Mouse (Mus musculus): Measurements from ENCODE around the gene Rbl1. TPM values are rescaled to one million over a fixed set of nuclear protein-coding genes. Genes with fewer than 3 reads are reported as not detected.
"Not testable (repeated sequence)": the region's sequence is repeated elsewhere in the genome, so short reads cannot be mapped to it uniquely, and the experiment has no call there.

Gene Rbl1
- polyA plus RNA-seq, 1 experiment from 2014 or later, result 21.2 TPM

DNA sequence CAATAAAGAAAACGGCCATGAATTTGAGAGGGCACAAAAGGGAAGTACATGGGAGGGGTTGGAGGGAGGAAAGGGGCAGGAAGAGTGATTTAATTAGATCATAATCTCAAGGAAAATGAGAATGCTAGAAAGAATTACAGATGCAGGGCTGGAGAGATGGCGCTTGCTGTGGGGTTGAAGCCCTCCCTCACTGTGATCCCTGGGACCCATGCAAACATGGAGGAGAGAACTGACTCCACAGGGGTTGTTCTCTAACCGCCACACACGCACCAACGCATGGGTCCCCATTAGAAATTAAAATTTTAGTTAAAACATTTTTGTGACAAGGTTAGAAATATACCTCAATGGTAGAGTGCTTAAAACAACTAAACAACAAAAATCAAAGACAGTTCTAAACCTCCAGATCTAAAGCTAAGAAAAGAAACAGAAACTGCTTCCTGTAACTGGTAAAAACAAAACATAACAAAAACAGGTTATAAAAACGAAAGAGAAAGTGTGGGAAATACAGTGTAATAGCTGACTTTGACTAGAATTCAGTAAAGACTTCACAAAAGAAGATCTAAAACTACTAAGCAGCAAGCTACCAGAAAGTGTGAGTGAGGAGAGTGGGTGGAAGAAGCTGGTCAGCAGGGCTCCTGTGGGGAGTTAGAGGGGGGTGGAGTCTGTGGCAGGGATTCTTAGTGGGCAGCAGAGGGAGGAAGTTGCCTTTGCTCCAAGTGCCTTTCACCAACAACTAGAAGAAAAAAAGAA is 3.1 kb downstream of the Rbl1 start:
- H3K4me1 ChIP-seq, result peaks cover 17% of the 10 kb centered on the region; the same call in 1 of the 2 replicates
- H3K27ac ChIP-seq, result no peak overlapping the region
- peaks cover 28% of the 10 kb centered on the region for H3K36me3 ChIP-seq
- no peak overlapping the region for H3K9ac ChIP-seq
- H3K4me2 ChIP-seq (replicated peaks), result no peak overlapping the region
- WGBS, result 85% methylated on average over 6 of the region's 6 CpGs
- no peak for ATAC-seq (ENCODE audit: low FRiP score, low read depth)
- H3K4me3 ChIP-seq, result no peak overlapping the region
- H3K27me3 ChIP-seq, result no peaks in the 10 kb centered on the region
- H3K9me3 ChIP-seq, result no peaks in the 10 kb centered on the region

DNA sequence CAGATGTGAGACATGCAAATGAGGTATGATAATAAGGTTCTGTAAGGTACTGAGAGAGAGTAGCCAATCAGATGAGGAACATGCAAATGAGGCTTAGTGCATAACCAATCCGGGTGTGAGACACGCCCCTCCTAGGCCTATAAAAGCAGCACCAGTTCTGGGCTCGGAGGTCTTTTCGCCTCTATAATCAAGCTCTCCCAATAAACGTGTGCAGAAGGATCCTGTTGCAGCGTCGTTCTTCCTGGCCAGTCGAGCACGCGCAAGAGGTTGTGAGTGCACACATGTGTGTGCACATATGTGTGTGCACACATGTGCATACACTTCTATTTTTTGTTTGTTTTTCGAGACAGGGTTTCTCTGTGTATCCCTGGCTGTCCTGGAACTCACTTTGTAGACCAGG is 5.9 kb downstream of the Rbl1 start:
- peaks cover 52% of the 10 kb centered on the region for H3K36me3 ChIP-seq
- H3K9me3 ChIP-seq; H3K4me1 ChIP-seq; H3K27ac ChIP-seq; H3K27me3 ChIP-seq; ATAC-seq (ENCODE audit: low FRiP score, low read depth); H3K9ac ChIP-seq; H3K4me3 ChIP-seq; H3K4me2 ChIP-seq (replicated peaks): not testable (repeated sequence)
- WGBS, result 89% methylated on average over 11 of the region's 11 CpGs

GRCm38 (mm10) chr2:157190651-157191050 is 13.7 kb downstream of the Rbl1 start:
- WGBS, result 92% methylated on average over 4 of the region's 4 CpGs
- Histone ChIP-seq H3K9me3 (no peaks in the 10 kb centered on the region), H3K27ac (no peak overlapping the region), H3K4me1 (no peaks in the 10 kb centered on the region), H3K36me3 (peaks cover 91% of the 10 kb centered on the region), H3K4me2 (replicated peaks) (no peak overlapping the region), H3K4me3 (no peak overlapping the region), H3K27me3 (no peaks in the 10 kb centered on the region), H3K9ac (no peak overlapping the region)
- ATAC-seq (ENCODE audit: low FRiP score, low read depth), result no peak

DNA sequence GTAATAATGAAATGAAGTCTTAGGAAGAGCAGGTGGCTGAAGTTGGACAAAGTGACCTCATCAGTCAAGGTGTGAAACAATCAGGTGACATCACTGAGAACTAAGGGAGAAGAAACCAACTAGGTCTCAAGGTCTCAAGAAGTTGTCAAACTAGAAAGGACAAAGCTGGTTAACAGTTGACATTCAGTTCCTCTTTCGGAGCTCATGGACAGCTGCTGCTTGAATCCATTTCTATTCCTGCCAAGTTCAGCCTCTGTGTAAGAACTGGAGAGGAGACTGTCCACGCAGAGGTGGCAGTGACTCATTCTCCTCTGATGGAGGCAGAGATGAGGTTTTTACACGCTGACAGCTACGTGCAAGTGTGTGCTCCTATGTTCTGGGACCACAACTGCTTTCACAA is 17.1 kb downstream of the Rbl1 start:
- ATAC-seq (ENCODE audit: low FRiP score, low read depth), result no peak
- no peaks in the 10 kb centered on the region for H3K4me1 ChIP-seq
- H3K4me3 ChIP-seq, result no peak overlapping the region
- H3K27me3 ChIP-seq, result no peaks in the 10 kb centered on the region
- WGBS, result 90% methylated on average over 4 of the region's 4 CpGs
- no peak overlapping the region for H3K27ac ChIP-seq
- no peak overlapping the region; the same call in 1 of the 2 replicates for H3K9ac ChIP-seq
- peaks cover 84% of the 10 kb centered on the region for H3K36me3 ChIP-seq
- no peaks in the 10 kb centered on the region for H3K9me3 ChIP-seq
- H3K4me2 ChIP-seq (replicated peaks), result no peak overlapping the region

DNA sequence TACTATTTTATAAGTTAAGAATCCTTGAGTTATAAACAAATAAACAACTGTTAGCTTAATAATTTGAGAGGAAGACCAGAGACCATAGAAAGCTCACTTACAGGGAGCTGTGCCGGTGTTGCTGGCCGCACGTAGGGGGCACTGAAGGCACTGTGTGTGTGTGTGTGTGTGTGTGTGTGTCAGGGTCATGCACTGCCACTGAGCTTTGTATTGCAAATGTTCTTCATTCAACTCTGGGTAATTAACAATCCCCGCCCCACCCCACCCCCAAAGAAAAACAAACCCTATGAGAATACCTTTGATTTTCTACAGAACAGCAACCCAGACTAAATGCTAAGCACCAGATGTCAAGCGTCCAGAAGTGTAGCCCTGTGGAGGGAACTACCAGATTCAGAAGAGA is 17.8 kb downstream of the Rbl1 start:
- Histone ChIP-seq H3K4me2 (replicated peaks) (no peak overlapping the region), H3K9ac (no peak overlapping the region), H3K36me3 (peaks cover 81% of the 10 kb centered on the region), H3K27ac (no peak overlapping the region), H3K9me3 (no peaks in the 10 kb centered on the region), H3K4me3 (no peak overlapping the region), H3K27me3 (no peaks in the 10 kb centered on the region), H3K4me1 (no peaks in the 10 kb centered on the region)
- 46% methylated on average over 5 of the region's 5 CpGs for WGBS
- ATAC-seq (ENCODE audit: low FRiP score, low read depth), result no peak

DNA sequence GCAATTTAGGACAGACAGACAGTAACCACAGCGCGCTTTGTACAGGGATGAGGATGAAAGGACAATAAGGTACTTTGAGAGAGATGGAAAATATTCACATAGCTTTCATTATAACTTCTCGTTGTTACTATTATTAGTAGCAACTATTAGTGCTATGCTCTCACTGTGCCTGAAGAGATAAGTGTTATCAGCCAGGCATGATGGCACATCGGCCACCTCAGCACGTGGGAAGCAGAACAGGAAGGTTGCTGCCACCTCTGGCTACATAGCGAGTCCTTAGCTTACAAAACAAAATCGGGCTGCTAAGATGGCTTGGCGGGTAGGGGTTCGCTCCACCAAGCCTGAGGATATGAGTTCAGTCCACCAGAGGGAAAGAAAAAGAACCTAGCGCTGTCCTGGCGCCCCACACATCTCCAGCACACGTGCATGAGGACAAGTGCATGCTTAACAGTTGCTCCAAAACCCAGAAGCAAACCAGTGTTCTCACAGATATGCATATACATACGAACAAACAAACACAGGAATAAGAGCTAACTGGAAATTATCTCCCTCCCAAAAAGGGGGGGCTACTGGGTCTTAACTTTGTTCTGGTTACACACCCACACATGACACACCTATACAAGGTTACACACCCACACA is 19.2 kb downstream of the Rbl1 start:
- Histone ChIP-seq H3K4me3 (no peak overlapping the region), H3K4me2 (replicated peaks) (no peak overlapping the region), H3K9ac (no peak overlapping the region; the same call in 1 of the 2 replicates), H3K9me3 (no peaks in the 10 kb centered on the region), H3K27ac (no peak overlapping the region), H3K27me3 (no peaks in the 10 kb centered on the region), H3K4me1 (no peaks in the 10 kb centered on the region), H3K36me3 (peaks cover 71% of the 10 kb centered on the region)
- ATAC-seq (ENCODE audit: low FRiP score, low read depth), result no peak
- 92% methylated on average over 13 of the region's 13 CpGs for WGBS

- Histone ChIP-seq H3K9me3 (no peaks in the 10 kb centered on the region), H3K4me2 (replicated peaks) (no peak overlapping the region), H3K4me3 (no peak overlapping the region), H3K9ac (no peak overlapping the region), H3K4me1 (no peaks in the 10 kb centered on the region), H3K27me3 (no peaks in the 10 kb centered on the region), H3K36me3 (peaks cover 59% of the 10 kb centered on the region), H3K27ac (no peak overlapping the region)
- ATAC-seq (ENCODE audit: low FRiP score, low read depth), result no peak
- 77% methylated on average over 6 of the region's 6 CpGs for WGBS
Measured at GRCm38 (mm10) chr2:157178167-157178566, 26.2 kb downstream of the Rbl1 start.

DNA sequence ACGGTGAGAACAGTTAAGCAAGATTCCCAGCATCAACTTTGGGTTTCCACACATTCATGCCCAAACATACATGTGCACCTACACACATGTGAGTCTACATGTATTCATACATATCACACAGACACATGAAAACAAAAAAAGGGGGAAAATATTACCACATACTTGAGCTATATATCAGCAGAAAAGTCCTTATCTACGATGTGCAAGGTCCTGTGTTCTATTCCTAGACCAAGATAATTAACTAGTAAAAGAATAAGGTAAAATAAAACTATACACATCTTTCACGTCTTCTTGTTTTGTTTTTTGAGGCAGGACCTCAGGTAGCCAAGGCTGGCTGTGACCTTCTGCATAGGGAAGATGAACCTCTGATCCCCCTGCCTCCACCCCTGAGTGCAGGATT is 28.1 kb downstream of the Rbl1 start:
- no peaks in the 10 kb centered on the region for H3K27me3 ChIP-seq
- 83% methylated on average over 3 of the region's 3 CpGs for WGBS
- no peaks in the 10 kb centered on the region for H3K9me3 ChIP-seq
- H3K4me3 ChIP-seq, result no peak overlapping the region
- peaks cover 61% of the 10 kb centered on the region for H3K36me3 ChIP-seq
- no peak overlapping the region for H3K9ac ChIP-seq
- H3K27ac ChIP-seq, result no peak overlapping the region
- H3K4me1 ChIP-seq, result no peaks in the 10 kb centered on the region
- no peak overlapping the region for H3K4me2 ChIP-seq (replicated peaks)
- no peak for ATAC-seq (ENCODE audit: low FRiP score, low read depth)

DNA sequence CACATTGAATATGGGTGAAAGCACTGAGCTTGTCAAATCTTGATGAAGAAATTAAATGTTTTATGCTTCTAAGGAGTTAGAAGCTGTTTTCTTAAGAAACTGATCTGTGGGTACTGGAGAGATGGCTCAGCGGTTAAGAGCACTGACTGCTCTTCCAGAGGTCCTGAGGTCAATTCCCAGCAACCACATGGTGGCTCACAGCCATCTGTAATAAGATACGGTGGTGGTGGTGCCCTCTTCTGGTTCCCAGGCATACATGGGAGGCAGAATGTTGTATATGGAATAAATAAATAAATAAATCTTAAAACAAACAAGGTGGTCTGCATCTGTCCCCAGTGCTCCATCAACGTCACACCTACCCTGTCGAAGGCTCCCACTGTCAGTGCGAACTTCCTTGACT is 29.9 kb downstream of the Rbl1 start:
- Histone ChIP-seq H3K4me1 (no peaks in the 10 kb centered on the region), H3K27ac (no peak overlapping the region), H3K36me3 (peaks cover 71% of the 10 kb centered on the region), H3K27me3 (no peaks in the 10 kb centered on the region), H3K9me3 (no peaks in the 10 kb centered on the region), H3K4me2 (replicated peaks) (no peak overlapping the region), H3K4me3 (no peak overlapping the region), H3K9ac (no peak overlapping the region)
- ATAC-seq (ENCODE audit: low FRiP score, low read depth), result no peak
- WGBS, result 74% methylated on average over 5 of the region's 5 CpGs

DNA sequence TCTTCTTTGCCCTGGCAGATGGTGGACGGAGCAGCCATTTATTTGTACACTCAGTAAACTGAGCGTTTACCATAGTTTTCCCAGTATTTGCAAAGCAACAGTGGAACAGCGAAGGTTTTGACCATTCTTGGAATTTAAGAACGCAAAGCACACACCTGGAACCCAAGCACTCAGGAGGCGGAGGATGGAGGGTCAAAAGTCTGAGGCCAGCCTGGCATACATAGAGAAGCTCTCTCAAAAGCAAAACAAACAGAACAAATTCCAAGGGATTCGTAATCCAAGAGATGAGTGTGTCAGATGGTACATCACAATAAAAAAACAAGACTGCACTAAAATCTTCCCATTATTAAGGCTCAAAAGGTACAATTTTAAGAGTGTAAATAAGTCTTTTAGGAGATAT is 30.8 kb downstream of the Rbl1 start:
- H3K36me3 ChIP-seq, result peaks cover 77% of the 10 kb centered on the region
- no peak for ATAC-seq (ENCODE audit: low FRiP score, low read depth)

DNA sequence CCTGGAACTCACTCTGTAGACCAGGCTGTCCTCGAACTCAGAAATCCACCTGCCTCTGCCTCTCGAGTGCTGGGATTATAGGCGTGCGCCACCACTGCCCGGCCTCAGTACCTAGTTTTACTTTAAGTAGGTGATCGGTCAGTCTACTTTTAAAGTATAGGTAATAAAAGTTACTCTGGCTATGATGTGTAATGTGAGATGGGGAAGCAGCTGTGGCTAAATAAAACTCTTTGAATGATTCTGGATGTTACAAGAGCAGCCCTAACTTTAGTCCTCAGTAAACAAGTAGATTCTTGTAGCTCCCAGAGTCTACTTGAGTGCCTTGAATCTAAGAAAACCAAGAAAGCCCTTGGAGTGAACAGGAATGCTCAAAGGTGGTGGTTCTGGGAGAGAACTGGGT is 31.4 kb downstream of the Rbl1 start:
- Histone ChIP-seq H3K9ac (no peak overlapping the region), H3K27ac (no peak overlapping the region), H3K9me3 (no peaks in the 10 kb centered on the region), H3K27me3 (no peaks in the 10 kb centered on the region), H3K4me3 (no peak overlapping the region), H3K4me2 (replicated peaks) (no peak overlapping the region), H3K4me1 (no peaks in the 10 kb centered on the region), H3K36me3 (peaks cover 80% of the 10 kb centered on the region)
- 73% methylated on average over 6 of the region's 6 CpGs for WGBS
- ATAC-seq (ENCODE audit: low FRiP score, low read depth), result no peak

More for the DNA sequence above, 30.8 kb downstream of the Rbl1 start:
- H3K4me1 ChIP-seq, result no peaks in the 10 kb centered on the region
- no peak overlapping the region for H3K4me2 ChIP-seq (replicated peaks)
- H3K9ac ChIP-seq, result no peak overlapping the region
- no peak overlapping the region for H3K4me3 ChIP-seq
- H3K9me3 ChIP-seq, result no peaks in the 10 kb centered on the region
- 94% methylated on average over 6 of the region's 6 CpGs for WGBS
- no peaks in the 10 kb centered on the region for H3K27me3 ChIP-seq
- no peak overlapping the region for H3K27ac ChIP-seq

- no peaks in the 10 kb centered on the region for H3K27me3 ChIP-seq
- no peak overlapping the region for H3K4me2 ChIP-seq (replicated peaks)
- H3K27ac ChIP-seq, result no peak overlapping the region
- no peak overlapping the region for H3K9ac ChIP-seq
- no peak for ATAC-seq (ENCODE audit: low FRiP score, low read depth)
- H3K4me3 ChIP-seq, result no peak overlapping the region
- peaks cover 80% of the 10 kb centered on the region for H3K36me3 ChIP-seq
- H3K4me1 ChIP-seq, result no peaks in the 10 kb centered on the region
- 72% methylated on average over 6 of the region's 6 CpGs for WGBS
- no peaks in the 10 kb centered on the region for H3K9me3 ChIP-seq
Measured at GRCm38 (mm10) chr2:157170626-157171025, 33.7 kb downstream of the Rbl1 start.

GRCm38 (mm10) chr2:157170166-157170565 is 34.2 kb downstream of the Rbl1 start:
- WGBS, result 56% methylated on average over 5 of the region's 5 CpGs
- Histone ChIP-seq H3K27ac (no peak overlapping the region), H3K4me3 (no peak overlapping the region), H3K4me2 (replicated peaks) (no peak overlapping the region), H3K9ac (no peak overlapping the region), H3K9me3 (no peaks in the 10 kb centered on the region), H3K4me1 (no peaks in the 10 kb centered on the region), H3K36me3 (peaks cover 75% of the 10 kb centered on the region), H3K27me3 (no peaks in the 10 kb centered on the region)
- ATAC-seq (ENCODE audit: low FRiP score, low read depth), result no peak

Data from limb, embryonic 13.5 days (tissue).